Mouse (Mus musculus) liver, embryonic 13.5 days (tissue): ENCODE measurements at regions not wholly inside any gene's neighbourhood (a gene's known extent, or its start where the extent isn't known, plus 50 kb on each side); places are given as distances from the start of the nearest gene placed in this dataset.

Source experiments
- ATAC-seq: fragments of 200-750 bp; cut with Nextera tagmentation; 2 replicates; pipeline ENCODE4 v1.8.0; 2017; ENCODE audit warnings: low read depth, mild to moderate bottlenecking, moderate number of reproducible peaks, moderate library complexity
- DNase-seq: peaks from one replicate; pipeline ENCODE4 v3.0.0; 2022
- H3K27ac ChIP-seq: fragments of 300-500 bp; sonication (generic); 2 replicates; pipeline ENCODE4 v1.5.1; 2015; ENCODE audit warnings: moderate library complexity, mild to moderate bottlenecking, inconsistent platforms
- H3K27me3 ChIP-seq: fragments of 300-500 bp; sonication (generic); 2 replicates; pipeline ENCODE4 v1.6.1; 2015; ENCODE audit warnings: mild to moderate bottlenecking, inconsistent platforms
- H3K36me3 ChIP-seq: fragments of 300-500 bp; sonication (generic); 2 replicates; pipeline ENCODE4 v1.6.1; 2015; ENCODE audit warnings: mild to moderate bottlenecking, inconsistent platforms
- H3K4me1 ChIP-seq: fragments of 300-500 bp; sonication (generic); replicated peaks from 2 replicates; pipeline ENCODE4 v1.6.1; 2015; ENCODE audit warnings: inconsistent platforms
- H3K4me2 ChIP-seq: fragments of 300-500 bp; sonication (generic); 2 replicates; pipeline ENCODE4 v1.6.1; 2015; ENCODE audit warnings: inconsistent platforms, mild to moderate bottlenecking, moderate library complexity
- H3K4me3 ChIP-seq: fragments of 300-500 bp; sonication (generic); replicated peaks from 2 replicates; pipeline ENCODE4 v1.5.1; 2015; ENCODE audit warnings: mild to moderate bottlenecking, inconsistent platforms
- H3K9ac ChIP-seq: fragments of 300-500 bp; sonication (generic); 2 replicates; pipeline ENCODE4 v1.6.1; 2015; ENCODE audit warnings: mild to moderate bottlenecking, inconsistent platforms
- H3K9me3 ChIP-seq: fragments of 300-500 bp; sonication (generic); replicated peaks from 2 replicates; pipeline ENCODE4 v1.6.1; 2016; ENCODE audit warnings: inconsistent platforms
- WGBS: fragments of 180-500 bp; shearing (Covaris S2); methylation state at CpG from one replicate; pipeline ENCODE4 v1.1.7; 2015; ENCODE audit not compliant: insufficient replicate concordance; 5-methylcytosine and 5-hydroxymethylcytosine counted together

GRCm38 (mm10) chr5:111810079-111810808 is 76.5 kb downstream of the Gm26897 start:
- ATAC-seq (no peak), DNase-seq (no peak)
- Histone ChIP-seq H3K9ac (no peak overlapping the region), H3K27me3 (no peaks in the 10 kb centered on the region), H3K9me3 (no peaks in the 10 kb centered on the region), H3K4me1 (no peaks in the 10 kb centered on the region), H3K4me3 (no peak overlapping the region), H3K36me3 (no peaks in the 10 kb centered on the region), H3K27ac (no peak overlapping the region), H3K4me2 (no peak overlapping the region)
- WGBS, result 19% methylated on average over 7 of the region's 7 CpGs

- Histone ChIP-seq H3K4me3 (no peak overlapping the region), H3K4me1 (no peaks in the 10 kb centered on the region), H3K9ac (no peak overlapping the region), H3K27me3 (no peaks in the 10 kb centered on the region), H3K9me3 (no peaks in the 10 kb centered on the region), H3K36me3 (no peaks in the 10 kb centered on the region), H3K27ac (no peak overlapping the region), H3K4me2 (no peak overlapping the region)
- no peak for ATAC-seq
- DNase-seq, result no peak
- WGBS, result 48% methylated on average over 7 of the region's 7 CpGs
These were observed 78.9 kb downstream of the Gm26897 start for GRCm38 (mm10) chr5:111812581-111812980.

DNA sequence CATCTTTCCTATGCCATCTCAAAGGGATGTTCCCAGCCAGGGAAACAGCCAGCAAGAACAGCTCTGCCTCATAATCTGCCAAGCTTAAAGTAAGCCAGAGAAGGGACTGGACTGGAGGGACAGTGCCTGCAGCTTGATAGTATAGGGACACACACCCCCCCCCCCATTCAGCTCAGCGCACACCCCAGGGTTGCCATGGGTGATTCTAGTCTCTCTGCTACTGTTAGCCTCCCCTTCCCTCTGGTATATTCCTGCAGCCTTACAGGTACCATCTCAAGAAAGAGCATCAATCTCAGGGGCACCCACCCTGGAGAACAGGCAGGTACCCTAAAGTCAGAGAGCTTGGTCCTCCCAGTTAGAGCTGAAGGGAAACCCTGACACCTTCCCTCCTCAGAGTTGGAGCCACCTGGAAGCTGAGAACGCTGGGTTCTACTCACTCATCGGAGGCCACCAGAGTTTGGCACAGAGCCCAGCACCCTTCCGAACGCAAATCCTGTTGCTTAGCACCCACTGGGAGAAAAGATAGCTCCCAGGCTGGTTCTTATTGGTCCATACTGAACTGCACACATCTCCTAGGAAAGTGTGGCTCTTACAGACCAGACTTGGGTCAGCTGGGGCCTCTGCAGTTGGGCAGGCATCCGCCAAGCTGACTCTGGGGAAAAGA is 79.5 kb downstream of the Gm26897 start:
- H3K27ac ChIP-seq, result no peak overlapping the region
- ATAC-seq, result no peak
- WGBS, result 71% methylated on average over 6 of the region's 6 CpGs

DNA sequence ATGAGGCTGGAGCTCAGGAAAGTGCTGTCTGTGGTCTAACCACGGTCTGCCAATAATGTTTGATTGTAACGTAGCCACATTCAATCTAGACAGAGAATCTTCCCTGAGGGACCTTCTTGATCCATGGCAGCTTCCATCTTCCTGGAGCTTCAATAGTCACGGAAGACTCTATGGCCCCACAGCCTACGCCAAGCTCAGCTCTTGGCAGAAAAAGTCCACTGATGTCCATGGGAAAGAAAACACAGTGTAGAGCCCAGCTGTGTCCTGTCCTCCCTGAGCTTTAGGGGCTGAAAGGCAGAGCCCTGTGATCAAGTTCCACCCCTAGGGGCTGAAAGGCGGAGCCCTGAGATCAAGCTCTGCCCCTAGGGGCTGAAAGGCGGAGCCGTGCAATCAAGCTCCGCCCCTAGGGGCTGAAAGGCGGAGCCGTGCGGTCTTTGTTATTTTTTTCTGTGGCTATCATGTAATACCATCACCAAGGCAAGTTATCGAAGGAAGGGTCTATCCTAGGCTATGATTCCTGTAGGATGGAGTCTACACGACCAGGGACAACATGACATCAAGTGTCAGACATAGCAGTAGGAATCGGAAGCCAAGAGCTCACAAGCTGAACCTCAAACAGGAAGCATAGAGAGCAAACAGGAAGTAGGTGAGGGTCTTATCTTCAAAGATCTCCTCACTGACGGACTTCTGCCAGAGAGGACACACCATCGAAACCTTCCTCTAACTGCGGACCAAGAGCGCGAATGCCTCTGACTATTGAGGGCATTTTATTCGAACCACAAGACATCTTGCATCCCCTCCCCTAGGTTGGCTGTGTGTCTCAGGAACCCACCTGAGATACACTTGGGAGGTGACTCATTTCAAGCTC is 81.4 kb downstream of the Gm26897 start:
- ATAC-seq, result no peak
- H3K4me3 ChIP-seq, result no peak overlapping the region
- H3K4me2 ChIP-seq, result no peak overlapping the region
- H3K9ac ChIP-seq, result no peak overlapping the region
- DNase-seq, result no peak
- 34% methylated on average over 20 of the region's 20 CpGs for WGBS
- H3K9me3 ChIP-seq, result no peaks in the 10 kb centered on the region
- H3K36me3 ChIP-seq, result no peaks in the 10 kb centered on the region
- no peak overlapping the region for H3K27ac ChIP-seq
- no peaks in the 10 kb centered on the region for H3K27me3 ChIP-seq
- H3K4me1 ChIP-seq, result no peaks in the 10 kb centered on the region

More for the DNA sequence above, 79.5 kb downstream of the Gm26897 start:
- H3K36me3 ChIP-seq, result no peaks in the 10 kb centered on the region
- H3K4me2 ChIP-seq, result no peak overlapping the region
- H3K9ac ChIP-seq, result no peak overlapping the region
- H3K9me3 ChIP-seq, result no peaks in the 10 kb centered on the region
- H3K4me3 ChIP-seq, result no peak overlapping the region
- no peaks in the 10 kb centered on the region for H3K27me3 ChIP-seq
- H3K4me1 ChIP-seq, result no peaks in the 10 kb centered on the region
- no peak for DNase-seq

- DNase-seq (no peak), ATAC-seq (no peak)
- H3K27ac ChIP-seq, result no peak overlapping the region
- 69% methylated on average over 9 of the region's 9 CpGs for WGBS
- no peaks in the 10 kb centered on the region for H3K36me3 ChIP-seq
- H3K27me3 ChIP-seq, result no peaks in the 10 kb centered on the region
- no peak overlapping the region for H3K4me2 ChIP-seq
- H3K9ac ChIP-seq, result no peak overlapping the region
- no peaks in the 10 kb centered on the region for H3K4me1 ChIP-seq
- no peaks in the 10 kb centered on the region for H3K9me3 ChIP-seq
- H3K4me3 ChIP-seq, result no peak overlapping the region
These were observed 87.2 kb downstream of the Gm26897 start for GRCm38 (mm10) chr5:111820963-111821362.

- Histone ChIP-seq H3K27ac (no peak overlapping the region), H3K9ac (no peak overlapping the region), H3K4me1 (no peaks in the 10 kb centered on the region), H3K36me3 (no peaks in the 10 kb centered on the region), H3K4me2 (no peak overlapping the region), H3K4me3 (no peak overlapping the region), H3K27me3 (no peaks in the 10 kb centered on the region), H3K9me3 (no peaks in the 10 kb centered on the region)
- ATAC-seq, result no peak
- DNase-seq, result no peak
These were observed 89.2 kb downstream of the Gm26897 start for GRCm38 (mm10) chr5:111822882-111823281.

GRCm38 (mm10) chr5:111823420-111823819 is 89.7 kb downstream of the Gm26897 start:
- Histone ChIP-seq H3K36me3 (no peaks in the 10 kb centered on the region), H3K9me3 (no peaks in the 10 kb centered on the region), H3K4me3 (no peak overlapping the region), H3K9ac (no peak overlapping the region), H3K27ac (no peak overlapping the region), H3K27me3 (no peaks in the 10 kb centered on the region), H3K4me2 (no peak overlapping the region), H3K4me1 (no peaks in the 10 kb centered on the region)
- DNase-seq, result no peak
- WGBS, result 26% methylated on average over 4 of the region's 4 CpGs
- no peak for ATAC-seq

DNA sequence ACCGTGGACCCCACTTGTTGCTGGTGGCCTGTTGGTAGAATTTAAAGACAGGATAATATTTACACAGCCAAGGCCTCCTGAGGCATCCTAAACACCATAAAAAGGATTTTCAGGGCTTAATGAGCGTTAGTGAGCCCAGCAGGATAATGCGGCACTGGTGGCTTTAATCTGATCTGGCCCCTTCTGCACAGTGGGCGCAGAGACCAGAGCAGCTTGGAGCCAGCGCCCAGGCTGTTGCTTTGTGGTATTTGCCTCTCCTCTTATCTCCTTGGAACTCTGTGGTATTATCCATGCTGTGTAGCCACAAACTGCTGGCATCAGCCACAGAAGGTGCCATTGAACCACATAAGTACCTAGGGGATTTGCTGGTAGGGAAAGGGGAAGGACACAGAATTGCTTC is 90.1 kb downstream of the Gm26897 start:
- no peak for ATAC-seq
- H3K4me2 ChIP-seq, result no peak overlapping the region
- no peaks in the 10 kb centered on the region for H3K36me3 ChIP-seq
- H3K4me1 ChIP-seq, result no peaks in the 10 kb centered on the region
- H3K9ac ChIP-seq, result no peak overlapping the region
- no peak for DNase-seq
- no peak overlapping the region for H3K27ac ChIP-seq
- no peak overlapping the region for H3K4me3 ChIP-seq
- WGBS, result 41% methylated on average over 5 of the region's 5 CpGs
- no peaks in the 10 kb centered on the region for H3K27me3 ChIP-seq
- H3K9me3 ChIP-seq, result no peaks in the 10 kb centered on the region

- no peak overlapping the region for H3K4me2 ChIP-seq
- WGBS, result 37% methylated on average over 4 of the region's 4 CpGs
These were observed 90.9 kb downstream of the Gm26897 start for GRCm38 (mm10) chr5:111824600-111825130.

DNA sequence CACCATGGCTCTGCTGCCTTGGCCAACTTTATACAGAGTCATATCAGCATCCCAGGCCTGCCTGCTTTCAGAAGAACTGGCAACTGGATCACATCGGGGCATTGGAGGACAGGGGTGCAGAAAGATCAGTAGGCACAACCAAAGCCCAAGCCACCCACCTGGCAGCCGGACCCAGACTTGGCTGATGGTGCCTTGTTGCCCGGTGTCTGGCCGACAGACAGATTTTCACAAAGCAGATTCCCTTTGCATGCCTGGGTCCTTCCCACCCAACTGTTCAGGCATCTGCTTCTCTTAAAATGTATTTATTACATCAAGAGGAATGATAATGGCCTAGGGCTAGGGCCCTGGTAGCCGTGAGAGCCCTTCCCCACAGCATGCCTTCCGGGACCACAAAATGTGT is 96.2 kb downstream of the Gm26897 start:
- DNase-seq (no peak), ATAC-seq (no peak)
- no peak overlapping the region for H3K4me2 ChIP-seq
- 71% methylated on average over 6 of the region's 6 CpGs for WGBS
- no peak overlapping the region for H3K27ac ChIP-seq
- H3K4me3 ChIP-seq, result no peak overlapping the region
- H3K9ac ChIP-seq, result no peak overlapping the region
- 0 out of 2 replicates have a peak, but pooled peaks cover 3% of the 10 kb centered on the region for H3K27me3 ChIP-seq
- H3K36me3 ChIP-seq, result no peaks in the 10 kb centered on the region
- H3K4me1 ChIP-seq, result no peaks in the 10 kb centered on the region
- no peaks in the 10 kb centered on the region for H3K9me3 ChIP-seq

More at GRCm38 (mm10) chr5:111824600-111825130, 90.9 kb downstream of the Gm26897 start:
- no peaks in the 10 kb centered on the region for H3K9me3 ChIP-seq
- H3K4me1 ChIP-seq, result no peaks in the 10 kb centered on the region
- no peaks in the 10 kb centered on the region for H3K36me3 ChIP-seq
- H3K9ac ChIP-seq, result no peak overlapping the region
- ATAC-seq, result no peak
- H3K27me3 ChIP-seq, result no peaks in the 10 kb centered on the region
- H3K4me3 ChIP-seq, result no peak overlapping the region
- DNase-seq, result no peak
- no peak overlapping the region for H3K27ac ChIP-seq
